Mouse (Mus musculus): ENCODE measurements around the gene Uqcrh. TPM values are rescaled to one million over a fixed set of nuclear protein-coding genes. Genes with fewer than 3 reads are reported as not detected.

Gene Uqcrh
- polyA plus RNA-seq (2015; fragmentation: Illumina TruSeq; extraction: RNeasy Lipid Tissue Mini Kit (QIAGEN cat#74804); ENCODE audit: insufficient read depth, low read depth, low replicate concordance), result 206 TPM

DNA sequence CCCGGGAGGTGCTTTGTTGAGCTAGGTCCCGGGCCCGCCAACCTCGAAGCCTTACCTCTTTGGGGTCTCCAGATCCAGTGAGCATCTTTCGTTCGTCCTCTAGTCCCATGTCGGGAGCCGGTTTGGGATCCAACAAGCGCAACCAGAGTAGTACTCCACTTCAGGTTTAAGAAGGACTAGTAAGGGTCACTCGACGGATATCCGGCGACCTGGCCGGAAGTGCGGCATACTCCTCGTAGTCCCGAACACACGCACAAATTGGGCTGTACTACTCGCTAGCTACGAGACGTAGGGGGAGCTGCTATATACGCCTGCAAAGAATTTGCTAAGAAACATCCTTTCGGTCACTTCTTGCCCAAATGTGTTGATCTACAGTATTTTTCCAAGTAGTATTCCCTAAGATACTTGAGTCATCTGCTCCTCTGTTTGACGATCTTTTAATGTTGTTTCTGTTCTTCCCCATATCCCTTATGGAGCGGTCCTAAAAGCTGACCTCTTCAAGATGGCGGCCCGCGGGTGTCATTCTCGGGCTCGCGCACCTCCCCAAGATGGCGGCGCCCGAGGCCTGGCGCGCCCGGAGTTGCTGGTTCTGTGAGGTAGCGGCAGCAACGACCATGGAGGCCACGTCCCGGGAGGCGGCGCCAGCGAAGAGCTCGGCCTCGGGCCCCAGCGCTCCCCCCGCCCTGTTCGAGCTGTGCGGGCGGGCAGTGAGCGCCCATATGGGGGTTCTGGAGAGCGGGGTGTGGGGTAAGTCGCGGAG, at the start of gene Uqcrh, which contains the start of gene Lrrc41:
Gene Uqcrh (minus strand): TSS at position 211 of the 760 bp plus-strand sequence.
Gene Lrrc41 (plus strand): TSS at position 409 of the 760 bp plus-strand sequence.

GRCm38 (mm10) chr4:116123602-116124519, 49.0 kb upstream of the Uqcrh start, which contains the start of the genes Rad54l and Pomgnt1:
TSS of gene Rad54l (minus strand) at chr4:116123690.
TSS of gene Pomgnt1 (plus strand) at chr4:116123840.

DNA sequence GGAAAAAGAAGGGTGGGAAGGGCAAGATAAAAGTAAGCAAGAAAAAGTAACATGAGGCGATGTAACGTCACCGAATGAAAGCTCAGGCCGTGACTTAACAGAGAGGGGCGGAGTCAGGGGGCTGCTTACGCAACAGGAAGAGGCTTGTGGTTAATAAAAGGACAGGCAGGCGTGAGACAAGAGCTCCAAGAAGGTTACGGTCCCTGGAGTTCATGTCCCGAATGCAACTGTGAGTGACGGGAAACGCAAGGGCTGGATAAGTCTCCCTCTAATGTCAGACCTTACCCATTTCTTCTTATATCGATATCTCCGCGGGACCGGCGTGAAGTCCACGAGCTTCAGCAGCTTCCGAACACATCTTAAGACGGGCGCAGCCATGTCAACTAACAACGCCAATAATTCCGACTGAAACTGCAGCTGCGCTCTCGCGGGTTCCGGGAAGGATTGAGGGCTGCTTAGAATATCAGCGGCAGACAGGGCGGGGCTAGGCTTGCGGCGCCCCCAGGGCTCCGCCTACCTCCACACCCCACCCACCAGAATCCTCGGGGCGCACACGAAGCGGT, 21.4 kb downstream of the Uqcrh start, which contains the start of gene Nsun4:
Gene Nsun4 (minus strand): TSS at position 478 of the 563 bp plus-strand sequence.

DNA sequence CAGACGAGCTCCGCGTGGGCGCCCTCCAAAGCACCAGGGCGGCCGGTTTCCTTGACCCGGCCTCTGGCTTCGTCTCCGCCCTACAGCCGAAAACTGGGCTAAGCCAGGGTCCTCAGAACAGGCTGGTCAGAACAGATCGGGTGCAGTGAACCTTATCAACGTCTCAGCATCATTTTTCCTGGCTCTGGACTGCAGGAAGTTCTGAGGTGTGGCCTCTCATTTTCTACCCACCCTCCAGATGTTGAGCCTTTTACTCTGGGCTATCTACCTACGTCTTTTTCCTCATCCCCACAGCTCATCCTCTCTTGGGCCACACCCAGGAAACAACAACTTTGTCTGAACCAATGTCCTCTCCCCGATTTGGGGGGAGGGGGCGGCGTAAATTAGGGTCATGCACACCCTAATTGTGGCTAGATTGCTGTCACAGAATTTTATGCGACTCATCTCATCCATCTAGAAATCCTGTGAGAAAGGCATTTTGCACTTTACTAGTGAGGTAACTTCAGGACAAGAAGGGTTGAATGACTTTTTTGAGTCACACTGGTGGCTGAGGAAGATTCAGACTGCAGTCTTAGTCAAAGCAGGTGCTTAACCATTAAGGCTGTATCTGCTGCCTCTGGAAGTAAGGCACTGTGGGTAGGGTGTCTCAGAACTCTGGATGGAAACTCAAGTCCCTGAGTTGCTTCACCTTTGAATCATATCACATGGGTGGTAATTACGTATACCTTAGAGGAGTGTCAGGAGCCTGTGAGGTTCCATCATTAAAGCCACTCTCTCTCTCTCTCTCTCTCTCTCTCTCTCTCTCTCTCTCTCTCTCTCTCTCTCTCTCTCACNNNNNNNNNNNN, 56.7 kb downstream of the Uqcrh start, which contains the start of gene Faah:
Gene Faah (minus strand): TSS at position 25 of the 845 bp plus-strand sequence.

Other genes with a start within 250 kb of the Uqcrh start
- 9.4 TPM for gene Mob3c, start 247.0 kb downstream of the Uqcrh start, polyA plus RNA-seq (2015; fragmentation: Illumina TruSeq; extraction: RNeasy Lipid Tissue Mini Kit (QIAGEN cat#74804); ENCODE audit: insufficient read depth, low read depth, low replicate concordance)
- gene Mknk1, start 235.9 kb downstream of the Uqcrh start, polyA plus RNA-seq (2015; fragmentation: Illumina TruSeq; extraction: RNeasy Lipid Tissue Mini Kit (QIAGEN cat#74804); ENCODE audit: insufficient read depth, low read depth, low replicate concordance), result 79.9 TPM
- not detected for gene Kncn, start 190.7 kb downstream of the Uqcrh start, polyA plus RNA-seq (2015; fragmentation: Illumina TruSeq; extraction: RNeasy Lipid Tissue Mini Kit (QIAGEN cat#74804); ENCODE audit: insufficient read depth, low read depth, low replicate concordance)
- not detected for gene 6430628N08Rik, start 184.4 kb downstream of the Uqcrh start, polyA plus RNA-seq (2015; fragmentation: Illumina TruSeq; extraction: RNeasy Lipid Tissue Mini Kit (QIAGEN cat#74804); ENCODE audit: insufficient read depth, low read depth, low replicate concordance)
- gene Dmbx1, start 135.1 kb downstream of the Uqcrh start, polyA plus RNA-seq (2015; fragmentation: Illumina TruSeq; extraction: RNeasy Lipid Tissue Mini Kit (QIAGEN cat#74804); ENCODE audit: insufficient read depth, low read depth, low replicate concordance), result not detected
- 6.7 TPM for gene Faah, start 57.1 kb downstream of the Uqcrh start, polyA plus RNA-seq (2015; fragmentation: Illumina TruSeq; extraction: RNeasy Lipid Tissue Mini Kit (QIAGEN cat#74804); ENCODE audit: insufficient read depth, low read depth, low replicate concordance)
- 3.8 TPM for gene Nsun4, start 21.2 kb downstream of the Uqcrh start, polyA plus RNA-seq (2015; fragmentation: Illumina TruSeq; extraction: RNeasy Lipid Tissue Mini Kit (QIAGEN cat#74804); ENCODE audit: insufficient read depth, low read depth, low replicate concordance)
- gene Lrrc41, start 198 bp upstream of the Uqcrh start, polyA plus RNA-seq (2015; fragmentation: Illumina TruSeq; extraction: RNeasy Lipid Tissue Mini Kit (QIAGEN cat#74804); ENCODE audit: insufficient read depth, low read depth, low replicate concordance), result 7.6 TPM
- not detected for gene Rad54l, start 48.6 kb upstream of the Uqcrh start, polyA plus RNA-seq (2015; fragmentation: Illumina TruSeq; extraction: RNeasy Lipid Tissue Mini Kit (QIAGEN cat#74804); ENCODE audit: insufficient read depth, low read depth, low replicate concordance)
- gene Pomgnt1, start 48.8 kb upstream of the Uqcrh start, polyA plus RNA-seq (2015; fragmentation: Illumina TruSeq; extraction: RNeasy Lipid Tissue Mini Kit (QIAGEN cat#74804); ENCODE audit: insufficient read depth, low read depth, low replicate concordance), result 20.5 TPM
- gene Lurap1, start 76.3 kb upstream of the Uqcrh start, polyA plus RNA-seq (2015; fragmentation: Illumina TruSeq; extraction: RNeasy Lipid Tissue Mini Kit (QIAGEN cat#74804); ENCODE audit: insufficient read depth, low read depth, low replicate concordance), result 2.0 TPM
- gene Tspan1, start 92.5 kb upstream of the Uqcrh start, polyA plus RNA-seq (2015; fragmentation: Illumina TruSeq; extraction: RNeasy Lipid Tissue Mini Kit (QIAGEN cat#74804); ENCODE audit: insufficient read depth, low read depth, low replicate concordance), result 0.89 TPM
- gene 1700042G07Rik, start 98.3 kb upstream of the Uqcrh start, polyA plus RNA-seq (2015; fragmentation: Illumina TruSeq; extraction: RNeasy Lipid Tissue Mini Kit (QIAGEN cat#74804); ENCODE audit: insufficient read depth, low read depth, low replicate concordance), result not detected
- not detected for gene Gm49337, start 98.3 kb upstream of the Uqcrh start, polyA plus RNA-seq (2015; fragmentation: Illumina TruSeq; extraction: RNeasy Lipid Tissue Mini Kit (QIAGEN cat#74804); ENCODE audit: insufficient read depth, low read depth, low replicate concordance)
- 3.6 TPM for gene Pik3r3, start 146.5 kb upstream of the Uqcrh start, polyA plus RNA-seq (2015; fragmentation: Illumina TruSeq; extraction: RNeasy Lipid Tissue Mini Kit (QIAGEN cat#74804); ENCODE audit: insufficient read depth, low read depth, low replicate concordance)